Comparison of ENCODE assay signal across 10 mouse cellular contexts in genomic region chr11:60127048-60127447, GRCm38 (mm10). TPM values are rescaled to one million over a fixed set of nuclear protein-coding genes. Genes with fewer than 3 reads are reported as not detected.
DNase-seq lines count a peak whose midpoint lies in the region; ATAC-seq lines count a peak whose summit lies in the region.
"Had no signal": no experiment of that assay in that cellular context is flagged by ENCODE, and none has a peak within 500 bp of the region (broad histone marks: within the 10 kb centered on the region; RNA-seq: fewer than 3 reads in every experiment).

No protein-coding gene starts in this region.

- no peak for ATAC-seq in forebrain, embryonic 14.5 days
- ATAC-seq in limb, embryonic 13.5 days (ENCODE audit: low FRiP score, low read depth) = no peak

- no peak overlapping the region for H3K4me3 ChIP-seq in forebrain, embryonic 10.5 days
- H3K4me3 ChIP-seq in forebrain, embryonic 14.5 days (ENCODE audit: low read depth, low read length) = no peak overlapping the region
- no peak overlapping the region for H3K4me3 ChIP-seq in limb, embryonic 13.5 days

- peaks cover 45% of the 10 kb centered on the region for H3K4me1 ChIP-seq in forebrain, embryonic 10.5 days
- H3K4me1 ChIP-seq in forebrain, embryonic 14.5 days (ENCODE audit: control insufficient read depth, insufficient read depth, low read length) = peaks cover 7% of the 10 kb centered on the region; the same call in 1 of the 2 replicates
- peaks cover 50% of the 10 kb centered on the region for H3K4me1 ChIP-seq in limb, embryonic 13.5 days

- H3K27ac ChIP-seq in forebrain, embryonic 10.5 days = peak overlapping the region; percentile 68
- H3K27ac ChIP-seq in forebrain, embryonic 14.5 days (ENCODE audit: low read depth, low read length) = no peak overlapping the region
- H3K27ac ChIP-seq in limb, embryonic 13.5 days = 0 out of 2 replicates have a peak overlapping the region, but pooled peaks have one; percentile 22
- H3K27ac ChIP-seq: macrophage had no signal

- H3K36me3 ChIP-seq in forebrain, embryonic 10.5 days (replicated peaks) = 0 out of 2 replicates have a peak, but pooled peaks cover 9% of the 10 kb centered on the region
- no peaks in the 10 kb centered on the region for H3K36me3 ChIP-seq in forebrain, embryonic 14.5 days (ENCODE audit: control insufficient read depth, insufficient read depth, low read length)
- H3K36me3 ChIP-seq in limb, embryonic 13.5 days = no peaks in the 10 kb centered on the region

- no peak for DNase-seq in forebrain, embryonic 10.5 days (ENCODE audit: extremely low spot score, low spot score)
- DNase-seq in forebrain, embryonic 14.5 days (ENCODE audit: low spot score) = no peak
- DNase-seq in kidney, postnatal 4 days = peak; percentile 12 to 21
- DNase-seq in kidney, adult 9 months = no peak
- DNase-seq in ZHBTc4 (ENCODE audit: low read depth, low spot score) = peak; percentile 21
- no peak for DNase-seq in cerebellum, adult 9-11 months
- DNase-seq in spleen, adult 12 weeks (ENCODE audit: low spot score) = no peak
- DNase-seq: layer of hippocampus, postnatal 36 days had no signal

- no peaks in the 10 kb centered on the region for H3K27me3 ChIP-seq in forebrain, embryonic 10.5 days (ENCODE audit: poor library complexity, severe bottlenecking)
- H3K27me3 ChIP-seq in forebrain, embryonic 14.5 days (replicated peaks; ENCODE audit: control insufficient read depth, insufficient read depth, low read length) = no peaks in the 10 kb centered on the region
- no peaks in the 10 kb centered on the region for H3K27me3 ChIP-seq in limb, embryonic 13.5 days

- no peak overlapping the region for H3K9ac ChIP-seq in forebrain, embryonic 14.5 days (ENCODE audit: low read length)
- H3K9ac ChIP-seq in limb, embryonic 13.5 days = 0 out of 2 replicates have a peak overlapping the region, but pooled peaks have one; percentile 4

- no peaks in the 10 kb centered on the region for H3K9me3 ChIP-seq in forebrain, embryonic 10.5 days
- H3K9me3 ChIP-seq in forebrain, embryonic 14.5 days (replicated peaks; ENCODE audit: control insufficient read depth, low read length) = no peaks in the 10 kb centered on the region
- H3K9me3 ChIP-seq in limb, embryonic 13.5 days = no peaks in the 10 kb centered on the region

- no peak overlapping the region for H3K4me2 ChIP-seq in forebrain, embryonic 14.5 days (ENCODE audit: low read length)
- 0 out of 2 replicates have a peak overlapping the region, but pooled peaks have one; percentile 9 for H3K4me2 ChIP-seq in limb, embryonic 13.5 days (replicated peaks)

RNA-seq across cellular contexts. Expression of gene Rai1, which starts 22.2 kb away (rescaled TPM):
- 24.7 and 25.3 TPM in 2 replicates for polyA plus RNA-seq in forebrain, embryonic 10.5 days (2016; fragmentation: Nextera tagmentation; extraction: Ambion mirVana)
- polyA plus RNA-seq in forebrain, embryonic 14.5 days (2014; fragmentation: Nextera tagmentation; extraction: Ambion mirVana) = 26.4 and 28.5 TPM in 2 replicates
- polyA plus RNA-seq in limb, embryonic 13.5 days (2015; fragmentation: Nextera tagmentation; extraction: Ambion mirVana) = 27.3 and 29.6 TPM in 2 replicates

Comparison
In these comparisons a context has a peak if more than half of its experiments do, and no peak if none do; other contexts are left out.
1. DNase-seq: peak in kidney, postnatal 4 days (2 of 2) and ZHBTc4 (single experiment); none in forebrain, embryonic 10.5 days (single experiment), forebrain, embryonic 14.5 days (single experiment), kidney, adult 9 months (single experiment), cerebellum, adult 9-11 months (single experiment) and spleen, adult 12 weeks (single experiment).